Mouse (Mus musculus): Measurements from ENCODE around the gene Polr3h. TPM values are rescaled to one million over a fixed set of nuclear protein-coding genes. Genes with fewer than 3 reads are reported as not detected.
A peak's percentile ranks its signal among the peaks of the same experiment; 100 is the strongest.

The Polr3h gene
- polyA plus RNA-seq, 1 experiment: 5.2 TPM

DNA sequence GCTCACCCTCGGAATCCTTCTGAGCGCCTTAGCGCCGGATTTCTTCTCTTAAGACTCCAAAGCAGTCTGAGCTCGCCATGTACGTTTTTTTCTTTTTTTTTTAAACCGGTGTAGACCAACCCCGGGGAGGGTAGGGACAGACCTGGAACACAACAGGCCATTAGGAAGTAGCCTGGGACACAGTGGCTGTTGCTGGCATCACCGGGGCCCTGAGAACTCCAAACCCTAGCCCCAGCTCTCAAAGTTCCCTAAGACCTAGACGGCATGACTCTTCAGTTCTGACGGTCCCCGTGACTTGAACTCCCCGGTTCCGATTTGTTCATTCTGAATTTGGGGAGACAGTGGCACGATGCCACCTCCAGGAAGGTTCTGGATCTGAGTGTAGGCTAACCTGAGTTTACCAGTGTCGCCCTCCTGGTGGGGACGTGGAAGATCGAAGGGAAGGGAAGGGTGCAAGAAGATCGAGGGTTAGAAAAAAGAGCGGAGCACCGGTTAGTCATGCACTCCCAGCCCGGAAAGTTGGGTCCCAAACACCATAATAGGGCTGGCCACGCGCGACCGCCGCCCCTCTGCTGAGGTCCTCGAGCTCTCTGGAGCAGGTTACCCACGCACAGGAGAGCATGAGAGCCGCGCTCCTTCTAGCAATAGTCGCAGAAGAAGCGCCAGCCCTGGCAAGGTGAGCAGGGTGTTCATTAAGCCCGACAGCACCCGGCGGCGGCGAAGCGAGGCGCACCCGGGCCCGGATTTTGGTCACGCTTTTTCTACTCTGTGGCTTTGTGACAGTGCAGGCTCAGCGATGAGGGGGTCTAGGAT is 67.3 kb downstream of the Polr3h start, which contains the start of gene Tob2:
TSS of gene Tob2 (minus strand) at position 280 of the 813 bp plus-strand sequence.
- Histone ChIP-seq H3K36me3 (ENCODE audit: control insufficient read depth, insufficient read depth, low read length) (peaks cover 6% of the 10 kb centered on the region; the same call in 1 of the 2 replicates), H3K4me3 (ENCODE audit: low read depth, low read length) (peak within 1 kb of the TSS; percentile 88), H3K27me3 (ENCODE audit: control insufficient read depth, insufficient read depth, low read length) (no peaks in the 10 kb centered on the region), H3K27ac (ENCODE audit: insufficient read depth, low read depth, low read length) (peak within 1 kb of the TSS; percentile 99), H3K4me1 (ENCODE audit: control insufficient read depth, insufficient read depth, insufficient read length, low read length) (peaks cover 8% of the 10 kb centered on the region; the same call in 1 of the 2 replicates)
- TF ChIP-seq POLR2A (IDR thresholded peaks at IDR 0.05; ENCODE audit: low read depth, low read length) (no peak), CTCF (IDR thresholded peaks at IDR 0.05; ENCODE audit: extremely low read depth, insufficient read length, insufficient replicate concordance, low read depth, low read length) (0 out of 2 replicates have a peak, but pooled peaks have one; percentile 8)
- WGBS: under 1% methylated on average over 44 of the region's 44 CpGs

DNA sequence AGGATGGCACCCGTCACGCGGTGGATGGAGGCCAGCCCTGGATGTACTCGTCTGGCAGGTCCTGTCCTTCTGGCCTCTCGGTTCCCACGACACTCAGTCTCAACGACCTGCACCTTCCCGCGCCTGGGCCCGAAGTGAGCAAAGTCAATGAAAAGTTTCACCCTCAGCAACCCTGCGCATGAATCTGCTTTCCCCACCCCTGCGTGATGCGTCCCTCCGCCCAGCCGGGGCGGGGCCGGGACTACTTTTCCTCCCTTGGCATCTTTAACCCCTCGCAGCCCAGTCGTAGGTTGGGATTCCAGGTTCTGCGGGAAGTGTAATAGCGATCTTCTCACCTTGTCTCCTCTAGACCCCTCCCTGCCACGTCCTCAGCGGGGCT is 67.9 kb downstream of the Polr3h start:
- TF ChIP-seq POLR2A (IDR thresholded peaks at IDR 0.05; ENCODE audit: low read depth, low read length): peak; percentile 100
- no peak for TF ChIP-seq CTCF (IDR thresholded peaks at IDR 0.05; ENCODE audit: extremely low read depth, insufficient read length, insufficient replicate concordance, low read depth, low read length)
- Histone ChIP-seq H3K36me3 (ENCODE audit: control insufficient read depth, insufficient read depth, low read length) (peaks cover 8% of the 10 kb centered on the region), H3K4me1 (ENCODE audit: control insufficient read depth, insufficient read depth, insufficient read length, low read length) (peaks cover 8% of the 10 kb centered on the region; the same call in 1 of the 2 replicates), H3K27me3 (ENCODE audit: control insufficient read depth, insufficient read depth, low read length) (no peaks in the 10 kb centered on the region), H3K4me3 (ENCODE audit: low read depth, low read length) (peak overlapping the region; percentile 88), H3K27ac (ENCODE audit: insufficient read depth, low read depth, low read length) (peak overlapping the region; percentile 99)
- WGBS: under 1% methylated on average over 23 of the region's 23 CpGs

DNA sequence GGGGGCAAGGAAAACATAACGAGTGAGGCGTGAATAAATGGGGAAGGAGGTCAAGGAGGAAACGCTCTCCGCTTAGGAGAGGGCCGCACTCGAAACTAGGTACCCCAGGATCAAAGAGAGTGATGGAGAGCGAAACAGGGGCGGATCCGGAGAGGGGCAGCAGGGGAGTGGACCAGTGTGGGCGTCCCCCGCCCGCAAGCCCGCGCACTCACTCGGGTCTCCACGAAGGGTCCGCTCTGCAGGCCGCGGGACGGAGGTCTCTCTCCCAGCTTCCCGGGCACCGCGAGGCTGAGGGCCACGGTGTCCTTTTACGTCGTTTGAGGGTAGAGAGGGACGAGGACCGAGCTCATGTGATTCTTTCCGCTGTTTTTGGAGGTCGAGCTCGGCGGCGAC is 68.3 kb downstream of the Polr3h start:
- H3K4me3 ChIP-seq (ENCODE audit: low read depth, low read length): peak overlapping the region; percentile 88
- H3K36me3 ChIP-seq (ENCODE audit: control insufficient read depth, insufficient read depth, low read length): peaks cover 12% of the 10 kb centered on the region
- TF ChIP-seq CTCF (IDR thresholded peaks at IDR 0.05; ENCODE audit: extremely low read depth, insufficient read length, insufficient replicate concordance, low read depth, low read length): no peak
- no peak for TF ChIP-seq POLR2A (IDR thresholded peaks at IDR 0.05; ENCODE audit: low read depth, low read length)
- H3K27me3 ChIP-seq (ENCODE audit: control insufficient read depth, insufficient read depth, low read length): no peaks in the 10 kb centered on the region
- peak overlapping the region; percentile 97 for H3K27ac ChIP-seq (ENCODE audit: insufficient read depth, low read depth, low read length)
- WGBS: under 1% methylated on average over 33 of the region's 33 CpGs
- peaks cover 8% of the 10 kb centered on the region; the same call in 1 of the 2 replicates for H3K4me1 ChIP-seq (ENCODE audit: control insufficient read depth, insufficient read depth, insufficient read length, low read length)

- Histone ChIP-seq H3K27me3 (ENCODE audit: control insufficient read depth, insufficient read depth, low read length) (no peaks in the 10 kb centered on the region), H3K36me3 (ENCODE audit: control insufficient read depth, insufficient read depth, low read length) (peaks cover 18% of the 10 kb centered on the region), H3K27ac (ENCODE audit: insufficient read depth, low read depth, low read length) (peak overlapping the region; percentile 97), H3K4me3 (ENCODE audit: low read depth, low read length) (peak overlapping the region; percentile 88), H3K4me1 (ENCODE audit: control insufficient read depth, insufficient read depth, insufficient read length, low read length) (peaks cover 11% of the 10 kb centered on the region)
- WGBS: under 1% methylated on average over 14 of the region's 14 CpGs
- TF ChIP-seq POLR2A (IDR thresholded peaks at IDR 0.05; ENCODE audit: low read depth, low read length) (no peak), CTCF (IDR thresholded peaks at IDR 0.05; ENCODE audit: extremely low read depth, insufficient read length, insufficient replicate concordance, low read depth, low read length) (no peak)
These were observed 68.9 kb downstream of the Polr3h start for GRCm38 (mm10) chr15:81856938-81857723.

DNA sequence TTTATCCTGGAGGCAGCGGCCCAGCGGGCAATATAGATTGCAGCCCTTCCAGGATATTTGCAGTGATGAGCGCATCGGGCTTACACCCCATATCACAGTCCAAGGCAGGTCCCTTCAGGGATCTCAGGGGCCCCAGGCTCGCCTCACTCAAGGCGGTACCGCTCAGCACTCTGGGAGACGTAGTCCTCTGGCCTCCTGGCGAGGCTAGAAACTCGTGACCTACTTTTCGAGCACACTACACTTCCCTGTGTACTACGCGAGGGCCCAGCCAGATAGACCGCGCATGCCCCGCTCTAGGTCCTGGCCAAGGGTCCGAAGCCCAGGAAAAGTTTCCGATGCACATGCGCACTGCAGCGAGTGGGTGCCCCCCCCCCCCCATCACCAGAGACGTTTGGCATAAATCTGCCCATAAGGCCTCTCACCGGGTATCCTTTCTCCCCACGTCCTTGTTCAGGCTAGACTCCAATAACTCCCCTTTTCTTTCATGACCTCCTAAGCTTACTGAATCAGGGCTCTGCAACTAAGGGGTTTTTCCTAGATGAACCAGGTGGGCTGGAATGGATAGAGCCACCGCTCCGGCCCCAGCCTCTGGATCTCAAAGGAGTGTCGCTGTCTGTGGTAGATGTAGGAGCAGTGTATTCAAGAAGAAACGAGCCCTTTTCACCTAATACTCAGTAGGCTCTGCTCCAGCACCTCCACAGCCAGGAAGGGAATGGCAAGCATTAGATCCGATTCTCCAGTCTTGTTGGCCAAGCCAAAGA is 69.8 kb downstream of the Polr3h start:
- H3K27ac ChIP-seq (ENCODE audit: insufficient read depth, low read depth, low read length): peak overlapping the region; percentile 97
- TF ChIP-seq CTCF (IDR thresholded peaks at IDR 0.05; ENCODE audit: extremely low read depth, insufficient read length, insufficient replicate concordance, low read depth, low read length): no peak
- no peak for TF ChIP-seq POLR2A (IDR thresholded peaks at IDR 0.05; ENCODE audit: low read depth, low read length)
- WGBS: under 1% methylated on average over 28 of the region's 28 CpGs
- peaks cover 11% of the 10 kb centered on the region for H3K4me1 ChIP-seq (ENCODE audit: control insufficient read depth, insufficient read depth, insufficient read length, low read length)
- H3K36me3 ChIP-seq (ENCODE audit: control insufficient read depth, insufficient read depth, low read length): peaks cover 26% of the 10 kb centered on the region
- H3K27me3 ChIP-seq (ENCODE audit: control insufficient read depth, insufficient read depth, low read length): no peaks in the 10 kb centered on the region
- H3K4me3 ChIP-seq (ENCODE audit: low read depth, low read length): peak overlapping the region; percentile 88

GRCm38 (mm10) chr15:81853081-81853480 is 73.0 kb downstream of the Polr3h start:
- Histone ChIP-seq H3K27me3 (ENCODE audit: control insufficient read depth, insufficient read depth, low read length) (no peaks in the 10 kb centered on the region), H3K27ac (ENCODE audit: insufficient read depth, low read depth, low read length) (no peak overlapping the region), H3K36me3 (ENCODE audit: control insufficient read depth, insufficient read depth, low read length) (peaks cover 53% of the 10 kb centered on the region), H3K4me1 (ENCODE audit: control insufficient read depth, insufficient read depth, insufficient read length, low read length) (peaks cover 9% of the 10 kb centered on the region), H3K4me3 (ENCODE audit: low read depth, low read length) (no peak overlapping the region)
- no peak for TF ChIP-seq POLR2A (IDR thresholded peaks at IDR 0.05; ENCODE audit: low read depth, low read length)
- TF ChIP-seq CTCF (IDR thresholded peaks at IDR 0.05; ENCODE audit: extremely low read depth, insufficient read length, insufficient replicate concordance, low read depth, low read length): no peak
- 65% methylated on average over 7 of the region's 7 CpGs for WGBS
